Mouse (Mus musculus): ENCODE measurements around the gene Nufip2. TPM values are rescaled to one million over a fixed set of nuclear protein-coding genes. Genes with fewer than 3 reads are reported as not detected.

The Nufip2 gene
- total and polyA plus RNA-seq, 2 experiments from 2014 or later, result 3.8 to 33.6 TPM

GRCm38 (mm10) chr11:77783211-77783746 lies 97.3 kb downstream of the Nufip2 start:
- TF ChIP-seq CTCF (IDR thresholded peaks at IDR 0.05; ENCODE audit: low read depth), result no peak
- ATAC-seq (peak; percentile 34; the same call in 1 of the 2 replicates), DNase-seq (ENCODE audit: low spot score) (no peak)
- H3K9me3 ChIP-seq (ENCODE audit: low read length), result no peaks in the 10 kb centered on the region
- no peak overlapping the region for H3K4me3 ChIP-seq (ENCODE audit: low read length)
- WGBS, result 27% methylated on average over 10 of the region's 10 CpGs
- no peak overlapping the region for H3K4me2 ChIP-seq (ENCODE audit: low read depth, low read length)
- H3K4me1 ChIP-seq (ENCODE audit: insufficient read depth, low read length), result peaks cover 20% of the 10 kb centered on the region
- 0 out of 2 replicates have a peak overlapping the region, but pooled peaks have one; percentile 21 for H3K9ac ChIP-seq (replicated peaks; ENCODE audit: low read length)
- H3K36me3 ChIP-seq (ENCODE audit: insufficient read depth, low read length), result peaks cover 3% of the 10 kb centered on the region; the same call in 1 of the 2 replicates
- H3K27ac ChIP-seq, result peak overlapping the region; percentile 48
- no peaks in the 10 kb centered on the region for H3K27me3 ChIP-seq (ENCODE audit: insufficient read depth, low read length)

GRCm38 (mm10) chr11:77783747-77784646 lies 98.0 kb downstream of the Nufip2 start:
- peak; percentile 51; the same call in 1 of the 2 replicates for ATAC-seq

GRCm38 (mm10) chr11:77784894-77785293 lies 98.9 kb downstream of the Nufip2 start:
- no peak for ATAC-seq
- H3K4me1 ChIP-seq (ENCODE audit: insufficient read depth, low read length), result peaks cover 20% of the 10 kb centered on the region
- TF ChIP-seq CTCF (IDR thresholded peaks at IDR 0.05; ENCODE audit: low read depth), result no peak
- H3K9ac ChIP-seq (replicated peaks; ENCODE audit: low read length), result no peak overlapping the region
- no peak for DNase-seq (ENCODE audit: low spot score)
- H3K27me3 ChIP-seq (ENCODE audit: insufficient read depth, low read length), result no peaks in the 10 kb centered on the region
- no peak overlapping the region for H3K4me2 ChIP-seq (ENCODE audit: low read depth, low read length)
- no peaks in the 10 kb centered on the region for H3K9me3 ChIP-seq (ENCODE audit: low read length)
- no peaks in the 10 kb centered on the region; the same call in 1 of the 2 replicates for H3K36me3 ChIP-seq (ENCODE audit: insufficient read depth, low read length)
- no peak overlapping the region for H3K27ac ChIP-seq
- H3K4me3 ChIP-seq (ENCODE audit: low read length), result no peak overlapping the region
- 85% methylated on average over 9 of the region's 9 CpGs for WGBS

More at GRCm38 (mm10) chr11:77783747-77784646, 98.0 kb downstream of the Nufip2 start:
- H3K4me1 ChIP-seq (ENCODE audit: insufficient read depth, low read length), result peaks cover 20% of the 10 kb centered on the region
- 0 out of 2 replicates have a peak overlapping the region, but pooled peaks have one; percentile 21 for H3K9ac ChIP-seq (replicated peaks; ENCODE audit: low read length)
- H3K4me2 ChIP-seq (ENCODE audit: low read depth, low read length), result no peak overlapping the region
- H3K9me3 ChIP-seq (ENCODE audit: low read length), result no peaks in the 10 kb centered on the region
- TF ChIP-seq CTCF (IDR thresholded peaks at IDR 0.05; ENCODE audit: low read depth), result peak; percentile 48; the same call in 1 of the 2 replicates
- WGBS, result 44% methylated on average over 18 of the region's 18 CpGs
- no peaks in the 10 kb centered on the region for H3K27me3 ChIP-seq (ENCODE audit: insufficient read depth, low read length)
- peak; percentile 67 for DNase-seq (ENCODE audit: low spot score)
- H3K36me3 ChIP-seq (ENCODE audit: insufficient read depth, low read length), result no peaks in the 10 kb centered on the region; the same call in 1 of the 2 replicates
- H3K27ac ChIP-seq, result peak overlapping the region; percentile 48
- no peak overlapping the region for H3K4me3 ChIP-seq (ENCODE audit: low read length)

DNA sequence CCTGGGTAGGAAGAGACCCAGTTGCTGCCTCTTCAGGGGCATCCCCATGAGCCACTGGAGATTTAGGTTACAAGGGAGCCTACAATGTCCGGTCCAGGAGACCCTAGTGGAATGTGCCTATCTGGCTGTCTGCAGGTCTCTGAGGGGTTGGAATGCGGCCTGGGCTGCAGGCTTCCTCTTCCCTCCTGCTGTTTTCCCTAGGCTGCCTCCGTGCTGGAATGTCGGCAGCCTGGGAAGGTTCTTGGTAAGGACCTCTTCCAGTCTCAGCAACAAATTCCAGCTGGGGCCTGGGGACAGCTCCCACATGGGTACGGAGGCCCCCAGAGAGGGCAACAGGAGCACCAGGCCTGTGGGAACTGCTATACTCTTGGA lies 99.4 kb downstream of the Nufip2 start:
- peak overlapping the region; percentile 55; the same call in 1 of the 2 replicates for H3K27ac ChIP-seq

DNA sequence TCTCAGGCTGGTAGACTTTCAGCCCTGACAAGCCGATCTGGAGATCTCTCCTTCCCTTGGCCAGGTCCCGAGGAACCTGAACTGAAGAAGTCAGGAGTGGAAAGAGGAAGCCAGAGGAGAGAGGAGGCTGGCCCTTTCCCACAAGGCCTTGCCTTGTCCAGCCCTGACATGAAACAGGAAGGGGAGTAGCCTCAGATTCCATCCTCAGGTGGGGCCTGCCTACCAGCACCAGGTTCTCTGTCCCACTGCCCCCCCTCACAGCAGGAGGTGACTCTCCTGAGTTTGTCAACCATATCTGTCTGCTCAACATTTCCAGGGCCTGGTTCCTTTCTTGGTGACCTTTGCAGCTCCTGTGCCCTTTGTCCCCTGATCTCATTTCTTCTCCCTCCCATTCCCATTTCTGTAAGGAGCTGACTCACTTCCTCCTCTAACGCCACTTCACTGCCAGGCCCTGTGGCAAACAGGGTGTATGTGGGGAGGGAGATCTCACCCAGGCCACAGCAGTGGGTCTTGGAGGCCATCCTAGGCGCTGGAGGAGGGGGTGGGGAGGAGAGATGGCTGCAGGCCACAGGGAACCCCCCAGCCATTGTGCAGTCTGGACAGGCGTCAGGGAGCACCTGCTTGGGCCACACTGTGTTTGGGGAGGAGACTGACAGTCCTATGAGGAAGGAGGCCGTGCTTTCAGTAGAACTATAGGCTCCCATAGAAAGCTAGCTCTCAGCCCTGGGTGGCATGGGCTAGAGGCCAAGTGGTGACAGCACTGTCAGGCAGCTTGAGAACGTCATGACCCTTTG lies 100.0 kb downstream of the Nufip2 start:
- Histone ChIP-seq H3K36me3 (ENCODE audit: insufficient read depth, low read length) (no peaks in the 10 kb centered on the region), H3K4me3 (ENCODE audit: low read length) (no peak overlapping the region), H3K9me3 (ENCODE audit: low read length) (no peaks in the 10 kb centered on the region), H3K27me3 (ENCODE audit: insufficient read depth, low read length) (no peaks in the 10 kb centered on the region), H3K4me1 (ENCODE audit: insufficient read depth, low read length) (peaks cover 23% of the 10 kb centered on the region), H3K9ac (replicated peaks; ENCODE audit: low read length) (no peak overlapping the region), H3K4me2 (ENCODE audit: low read depth, low read length) (no peak overlapping the region), H3K27ac (peak overlapping the region; percentile 55; the same call in 1 of the 2 replicates)
- WGBS, result 21% methylated on average over 7 of the region's 7 CpGs
- ATAC-seq, result peak; percentile 68
- DNase-seq (ENCODE audit: low spot score), result peak; percentile 46
- TF ChIP-seq CTCF (IDR thresholded peaks at IDR 0.05; ENCODE audit: low read depth), result no peak

More for the DNA sequence above, 99.4 kb downstream of the Nufip2 start:
- no peaks in the 10 kb centered on the region for H3K9me3 ChIP-seq (ENCODE audit: low read length)
- H3K9ac ChIP-seq (replicated peaks; ENCODE audit: low read length), result no peak overlapping the region
- peaks cover 22% of the 10 kb centered on the region for H3K4me1 ChIP-seq (ENCODE audit: insufficient read depth, low read length)
- H3K4me3 ChIP-seq (ENCODE audit: low read length), result no peak overlapping the region
- no peak for TF ChIP-seq CTCF (IDR thresholded peaks at IDR 0.05; ENCODE audit: low read depth)
- WGBS, result 24% methylated on average over 5 of the region's 5 CpGs
- no peak for DNase-seq (ENCODE audit: low spot score)
- H3K27me3 ChIP-seq (ENCODE audit: insufficient read depth, low read length), result no peaks in the 10 kb centered on the region
- H3K36me3 ChIP-seq (ENCODE audit: insufficient read depth, low read length), result no peaks in the 10 kb centered on the region; the same call in 1 of the 2 replicates
- ATAC-seq, result no peak
- H3K4me2 ChIP-seq (ENCODE audit: low read depth, low read length), result no peak overlapping the region

- Histone ChIP-seq H3K4me3 (ENCODE audit: low read length) (no peak within 1 kb of the TSS), H3K9me3 (ENCODE audit: low read length) (no peaks in the 10 kb centered on the region), H3K27me3 (ENCODE audit: insufficient read depth, low read length) (no peaks in the 10 kb centered on the region), H3K4me1 (ENCODE audit: insufficient read depth, low read length) (peaks cover 35% of the 10 kb centered on the region), H3K4me2 (ENCODE audit: low read depth, low read length) (no peak within 1 kb of the TSS), H3K9ac (replicated peaks; ENCODE audit: low read length) (no peak within 1 kb of the TSS), H3K27ac (peak within 1 kb of the TSS; percentile 55; the same call in 1 of the 2 replicates), H3K36me3 (ENCODE audit: insufficient read depth, low read length) (no peaks in the 10 kb centered on the region)
- DNase-seq (ENCODE audit: low spot score) (no peak), ATAC-seq (no peak)
- 84% methylated on average over 5 of the region's 5 CpGs for WGBS
- no peak for TF ChIP-seq CTCF (IDR thresholded peaks at IDR 0.05; ENCODE audit: low read depth)
These were observed 101.8 kb downstream of the Nufip2 start, which contains the start of gene Gm10277 for GRCm38 (mm10) chr11:77787707-77788106. Gm10277 (minus strand) TSS chr11:77787747.

All from hindbrain, postnatal 0 days (tissue).